Mouse (Mus musculus): ENCODE results near the gene Adgrv1. TPM values are rescaled to one million over a fixed set of nuclear protein-coding genes. Genes with fewer than 3 reads are reported as not detected.
A peak's percentile ranks its signal among the peaks of the same experiment; 100 is the strongest.

The Adgrv1 gene
- total and polyA plus RNA-seq, 2 experiments from 2014 or later = 3.9 to 13.2 TPM

DNA sequence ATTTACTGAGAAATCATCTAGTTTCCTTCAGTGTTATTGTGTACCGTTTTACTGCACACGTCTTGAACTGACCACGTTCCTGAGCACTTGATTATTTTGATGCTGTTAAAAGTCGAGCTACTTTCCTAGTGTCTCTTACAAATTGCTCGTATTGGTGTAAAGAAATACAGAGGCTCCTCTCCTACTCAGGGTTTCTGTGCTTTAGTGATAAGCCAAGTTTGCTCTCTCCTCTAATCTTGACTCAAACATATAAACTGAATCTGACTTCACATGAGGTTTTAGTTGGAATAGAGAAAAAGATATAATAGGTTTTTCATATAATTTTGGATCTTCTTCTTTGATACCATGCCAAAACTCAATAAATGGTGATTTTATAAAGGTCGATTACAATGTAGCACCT is 13.4 kb upstream of the Adgrv1 start:
- 87% methylated on average over 6 of the region's 6 CpGs for WGBS
- ATAC-seq (ENCODE audit: low FRiP score) = no peak
- Histone ChIP-seq H3K27ac (ENCODE audit: low read depth, low read length) (no peak overlapping the region), H3K4me1 (ENCODE audit: insufficient read depth, low read length) (no peaks in the 10 kb centered on the region), H3K27me3 (ENCODE audit: insufficient read depth, low read length) (no peaks in the 10 kb centered on the region), H3K4me2 (ENCODE audit: low read depth, low read length, poor library complexity, severe bottlenecking) (no peak overlapping the region), H3K4me3 (ENCODE audit: low read depth, low read length) (no peak overlapping the region), H3K9ac (replicated peaks; ENCODE audit: low read length, poor library complexity, severe bottlenecking) (no peak overlapping the region), H3K9me3 (ENCODE audit: low read length) (no peaks in the 10 kb centered on the region), H3K36me3 (ENCODE audit: insufficient read depth, low read length) (no peaks in the 10 kb centered on the region)
- no peak for TF ChIP-seq CTCF (IDR thresholded peaks at IDR 0.05)
- no peak for DNase-seq (ENCODE audit: low spot score)

DNA sequence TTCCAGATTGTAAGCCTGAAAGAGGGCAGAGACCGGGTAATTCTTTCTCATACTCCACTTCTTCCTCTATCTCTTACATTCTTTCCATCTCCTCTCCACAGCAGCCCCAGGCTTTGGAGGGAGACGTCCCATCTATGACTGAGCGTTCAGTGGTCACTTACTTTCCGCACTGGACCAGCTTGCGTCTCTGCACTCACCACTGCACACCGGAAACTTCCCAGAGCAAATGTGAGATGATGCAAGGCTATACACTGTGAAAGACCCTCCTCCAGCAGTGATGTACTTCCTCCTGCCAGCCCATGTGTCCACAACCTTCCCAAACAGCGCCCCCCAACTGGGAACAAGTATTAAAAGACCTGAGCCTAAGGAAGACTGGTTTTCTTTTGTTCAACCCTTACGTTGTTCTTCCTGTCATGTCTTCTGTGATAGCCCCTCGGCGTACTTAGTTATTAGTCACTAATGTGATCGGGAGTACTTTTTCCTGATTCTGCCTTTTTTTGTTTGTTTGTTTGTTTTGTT is 11.2 kb upstream of the Adgrv1 start:
- Histone ChIP-seq H3K27ac (ENCODE audit: low read depth, low read length) (no peak overlapping the region), H3K4me2 (ENCODE audit: low read depth, low read length, poor library complexity, severe bottlenecking) (no peak overlapping the region), H3K4me1 (ENCODE audit: insufficient read depth, low read length) (no peaks in the 10 kb centered on the region), H3K27me3 (ENCODE audit: insufficient read depth, low read length) (no peaks in the 10 kb centered on the region), H3K9ac (replicated peaks; ENCODE audit: low read length, poor library complexity, severe bottlenecking) (no peak overlapping the region), H3K4me3 (ENCODE audit: low read depth, low read length) (no peak overlapping the region), H3K9me3 (ENCODE audit: low read length) (no peaks in the 10 kb centered on the region), H3K36me3 (ENCODE audit: insufficient read depth, low read length) (no peaks in the 10 kb centered on the region)
- no peak for ATAC-seq (ENCODE audit: low FRiP score)
- no peak for TF ChIP-seq CTCF (IDR thresholded peaks at IDR 0.05)
- DNase-seq (ENCODE audit: low spot score) = no peak
- WGBS = 89% methylated on average over 11 of the region's 11 CpGs

DNA sequence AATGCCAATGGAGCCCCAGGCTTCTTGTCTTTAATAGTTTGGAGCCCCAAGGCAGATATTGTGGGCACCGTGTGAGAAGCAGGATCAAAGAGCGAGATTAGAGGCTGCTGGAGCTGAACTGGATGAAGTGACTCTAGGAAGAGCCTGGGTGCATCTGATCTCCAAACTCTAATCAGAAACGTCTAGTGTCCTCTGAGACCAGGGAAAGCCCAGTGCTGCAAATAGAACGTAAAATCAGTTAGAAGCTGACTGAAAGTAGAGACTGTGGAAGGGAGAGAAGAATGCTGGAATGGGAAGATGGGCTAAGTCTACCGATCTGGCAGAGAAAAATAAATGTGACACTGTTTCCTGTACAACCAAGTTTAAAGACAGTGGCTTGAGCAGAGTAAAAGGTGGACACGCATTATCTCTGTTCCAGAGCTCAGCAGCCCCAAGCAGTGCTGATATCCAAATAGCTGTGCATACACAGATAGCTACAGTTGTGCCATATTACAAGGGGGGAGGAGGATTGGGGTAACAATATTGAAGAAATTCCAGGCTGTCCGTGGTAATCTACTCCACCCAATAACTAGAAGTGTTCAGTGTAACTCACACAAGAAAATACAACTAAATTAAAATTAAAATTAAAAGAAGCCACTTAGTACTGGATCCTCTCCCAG is 9.7 kb upstream of the Adgrv1 start:
- Histone ChIP-seq H3K4me3 (ENCODE audit: low read depth, low read length) (no peak overlapping the region), H3K4me2 (ENCODE audit: low read depth, low read length, poor library complexity, severe bottlenecking) (no peak overlapping the region), H3K9ac (replicated peaks; ENCODE audit: low read length, poor library complexity, severe bottlenecking) (no peak overlapping the region), H3K36me3 (ENCODE audit: insufficient read depth, low read length) (no peaks in the 10 kb centered on the region), H3K4me1 (ENCODE audit: insufficient read depth, low read length) (no peaks in the 10 kb centered on the region), H3K9me3 (ENCODE audit: low read length) (no peaks in the 10 kb centered on the region), H3K27ac (ENCODE audit: low read depth, low read length) (no peak overlapping the region), H3K27me3 (ENCODE audit: insufficient read depth, low read length) (no peaks in the 10 kb centered on the region)
- ATAC-seq (ENCODE audit: low FRiP score) (no peak), DNase-seq (ENCODE audit: low spot score) (no peak)
- TF ChIP-seq CTCF (IDR thresholded peaks at IDR 0.05) = no peak
- 41% methylated on average over 7 of the region's 7 CpGs for WGBS

DNA sequence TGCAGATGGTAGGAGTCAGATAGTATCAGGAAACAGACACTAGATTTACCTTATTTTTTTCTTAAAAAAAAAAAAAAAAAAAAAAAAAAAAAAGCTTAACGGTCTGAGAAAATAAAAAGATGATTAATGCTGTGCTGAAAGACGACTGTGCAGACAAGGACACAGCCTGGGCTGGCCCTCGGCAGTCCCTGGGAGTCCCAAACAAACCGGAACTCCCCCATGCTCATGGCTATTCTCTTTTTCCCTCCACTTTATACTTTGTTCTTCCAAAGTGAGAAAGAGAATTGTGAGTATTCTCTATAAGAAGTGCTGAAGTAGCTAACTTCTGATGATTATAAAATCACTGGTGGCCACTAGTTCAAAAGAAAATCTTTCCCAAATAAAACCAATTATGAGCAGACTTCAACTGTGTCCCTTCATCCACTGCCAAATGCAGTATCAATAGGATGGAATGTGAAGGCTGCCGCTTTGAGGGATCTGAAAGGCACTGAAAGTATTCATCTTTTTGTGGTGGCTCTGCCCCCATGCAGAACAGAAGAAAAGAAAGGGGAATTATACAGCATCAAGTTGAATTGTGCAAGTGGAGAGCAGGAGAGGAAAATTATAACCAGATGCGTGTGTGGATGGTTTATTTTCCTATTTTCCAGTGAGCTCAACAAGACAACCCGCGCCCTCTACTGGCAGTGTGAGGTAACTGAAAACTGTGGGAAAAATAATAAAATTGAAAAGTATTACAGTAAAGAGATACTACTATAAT is 8.5 kb upstream of the Adgrv1 start:
- H3K27ac ChIP-seq (ENCODE audit: low read depth, low read length) = no peak overlapping the region
- ATAC-seq (ENCODE audit: low FRiP score) (peak; percentile 49; the same call in 1 of the 2 replicates), DNase-seq (ENCODE audit: low spot score) (peak; percentile 77)
- H3K27me3 ChIP-seq (ENCODE audit: insufficient read depth, low read length) = no peaks in the 10 kb centered on the region
- peak overlapping the region; percentile 36 for H3K4me2 ChIP-seq (ENCODE audit: low read depth, low read length, poor library complexity, severe bottlenecking)
- no peaks in the 10 kb centered on the region for H3K9me3 ChIP-seq (ENCODE audit: low read length)
- 0 out of 2 replicates have a peak overlapping the region, but pooled peaks have one; percentile 12 for H3K4me3 ChIP-seq (ENCODE audit: low read depth, low read length)
- no peak overlapping the region for H3K9ac ChIP-seq (replicated peaks; ENCODE audit: low read length, poor library complexity, severe bottlenecking)
- H3K36me3 ChIP-seq (ENCODE audit: insufficient read depth, low read length) = no peaks in the 10 kb centered on the region
- TF ChIP-seq CTCF (IDR thresholded peaks at IDR 0.05) = peak; percentile 90
- WGBS = 9% methylated on average over 8 of the region's 8 CpGs
- H3K4me1 ChIP-seq (ENCODE audit: insufficient read depth, low read length) = no peaks in the 10 kb centered on the region

- Histone ChIP-seq H3K4me1 (ENCODE audit: insufficient read depth, low read length) (no peaks in the 10 kb centered on the region), H3K4me3 (ENCODE audit: low read depth, low read length) (no peak overlapping the region), H3K36me3 (ENCODE audit: insufficient read depth, low read length) (no peaks in the 10 kb centered on the region), H3K27me3 (ENCODE audit: insufficient read depth, low read length) (no peaks in the 10 kb centered on the region), H3K9me3 (ENCODE audit: low read length) (no peaks in the 10 kb centered on the region), H3K4me2 (ENCODE audit: low read depth, low read length, poor library complexity, severe bottlenecking) (no peak overlapping the region), H3K9ac (replicated peaks; ENCODE audit: low read length, poor library complexity, severe bottlenecking) (no peak overlapping the region), H3K27ac (ENCODE audit: low read depth, low read length) (no peak overlapping the region)
- TF ChIP-seq CTCF (IDR thresholded peaks at IDR 0.05) = no peak
- ATAC-seq (ENCODE audit: low FRiP score) (no peak), DNase-seq (ENCODE audit: low spot score) (no peak)
- 36% methylated on average over 6 of the region's 6 CpGs for WGBS
Measured at GRCm38 (mm10) chr13:81640881-81641280, 7.9 kb upstream of the Adgrv1 start.

GRCm38 (mm10) chr13:81639624-81640023 is 6.7 kb upstream of the Adgrv1 start:
- H3K9ac ChIP-seq (replicated peaks; ENCODE audit: low read length, poor library complexity, severe bottlenecking) = no peak overlapping the region
- H3K4me3 ChIP-seq (ENCODE audit: low read depth, low read length) = no peak overlapping the region
- TF ChIP-seq CTCF (IDR thresholded peaks at IDR 0.05) = no peak
- no peak overlapping the region for H3K4me2 ChIP-seq (ENCODE audit: low read depth, low read length, poor library complexity, severe bottlenecking)
- no peak overlapping the region for H3K27ac ChIP-seq (ENCODE audit: low read depth, low read length)
- DNase-seq (ENCODE audit: low spot score) (no peak), ATAC-seq (ENCODE audit: low FRiP score) (no peak)
- H3K9me3 ChIP-seq (ENCODE audit: low read length) = no peaks in the 10 kb centered on the region
- 13% methylated on average over 4 of the region's 4 CpGs for WGBS
- no peaks in the 10 kb centered on the region for H3K27me3 ChIP-seq (ENCODE audit: insufficient read depth, low read length)
- no peaks in the 10 kb centered on the region for H3K4me1 ChIP-seq (ENCODE audit: insufficient read depth, low read length)
- H3K36me3 ChIP-seq (ENCODE audit: insufficient read depth, low read length) = no peaks in the 10 kb centered on the region
